Mouse (Mus musculus) heart, embryonic 15.5 days (tissue): ENCODE data around the gene Tada3. TPM values are rescaled to one million over a fixed set of nuclear protein-coding genes. Genes with fewer than 3 reads are reported as not detected.

Source experiments
- microRNA-seq: library from miRNA; unstranded; fragments of <30 nt; microRNA quantifications from one replicate; pipeline ENCODE4, GENCODE M21; 2016
- polyA plus RNA-seq: library from polyadenylated mRNA; unstranded; fragments of >200 nt; fragmentation: Nextera tagmentation; extraction: Ambion mirVana; gene quantifications from 2 replicates; pipeline ENCODE4 v1.2.1, GENCODE M21; 2015

Gene Tada3
- polyA plus RNA-seq, 1 experiment from 2014 or later: 36.1 TPM

Small RNA genes within 50 kb of the gene (microRNA-seq; reads per million reads assigned to microRNA genes)
- gene Gm24387: not detected

Other genes starting within 250 kb of the Tada3 start
- 0.35 and 0.81 TPM in 2 replicates for gene Lhfpl4, start 182.5 kb downstream of the Tada3 start, polyA plus RNA-seq
- gene Mtmr14, start 140.0 kb downstream of the Tada3 start, polyA plus RNA-seq: 20.8 and 26.7 TPM in 2 replicates
- gene Cpne9, start 95.6 kb downstream of the Tada3 start, polyA plus RNA-seq: 0.25 TPM in 1 of 2 replicates, not detected in the other
- gene Brpf1, start 70.7 kb downstream of the Tada3 start, polyA plus RNA-seq: 9.0 and 12.0 TPM in 2 replicates
- 6.1 and 9.6 TPM in 2 replicates for gene Ogg1, start 50.9 kb downstream of the Tada3 start, polyA plus RNA-seq
- gene Camk1, start 33.9 kb downstream of the Tada3 start, polyA plus RNA-seq: 110 and 122 TPM in 2 replicates
- 232 and 253 TPM in 2 replicates for gene Arpc4, start 232 bp upstream of the Tada3 start, polyA plus RNA-seq
- 1.4 and 2.0 TPM in 2 replicates for gene Ttll3, start 11.4 kb upstream of the Tada3 start, polyA plus RNA-seq
- 9.5 and 16.1 TPM in 2 replicates for gene Rpusd3, start 41.5 kb upstream of the Tada3 start, polyA plus RNA-seq
- gene Cidec, start 57.9 kb upstream of the Tada3 start, polyA plus RNA-seq: not detected in 2 replicates
- 57.4 and 64.0 TPM in 2 replicates for gene Jagn1, start 64.7 kb upstream of the Tada3 start, polyA plus RNA-seq
- gene Il17re, start 80.6 kb upstream of the Tada3 start, polyA plus RNA-seq: 1.4 and 3.5 TPM in 2 replicates
- 11.5 and 15.6 TPM in 2 replicates for gene Il17rc, start 93.5 kb upstream of the Tada3 start, polyA plus RNA-seq
- 38.3 and 44.3 TPM in 2 replicates for gene Creld1, start 105.4 kb upstream of the Tada3 start, polyA plus RNA-seq
- 0.18 and 0.33 TPM in 2 replicates for gene Prrt3, start 124.0 kb upstream of the Tada3 start, polyA plus RNA-seq
- 84.7 and 90.0 TPM in 2 replicates for gene Emc3, start 153.8 kb upstream of the Tada3 start, polyA plus RNA-seq
- gene Fancd2, start 153.8 kb upstream of the Tada3 start, polyA plus RNA-seq: 7.8 and 7.9 TPM in 2 replicates
- gene Fancd2os, start 222.8 kb upstream of the Tada3 start, polyA plus RNA-seq: 0.15 TPM in 1 of 2 replicates, not detected in the other
- gene Brk1, start 226.9 kb upstream of the Tada3 start, polyA plus RNA-seq: 159 and 162 TPM in 2 replicates
- gene Vhl, start 246.1 kb upstream of the Tada3 start, polyA plus RNA-seq: 25.6 and 31.0 TPM in 2 replicates